Mouse (Mus musculus) heart, embryonic 13.5 days (tissue): Measurements from ENCODE around the gene Lrrc10b. TPM values are rescaled to one million over a fixed set of nuclear protein-coding genes. Genes with fewer than 3 reads are reported as not detected.

Source experiments
- ATAC-seq: fragments of 200-750 bp; cut with Nextera tagmentation; 2 replicates; pipeline ENCODE4 v1.8.0; 2017; ENCODE audit warnings: moderate TSS enrichment; ENCODE audit not compliant: insufficient number of reproducible peaks, low FRiP score, low TSS enrichment; ENCODE audit errors: extremely low read depth
- H3K27ac ChIP-seq: fragments of 300-500 bp; sonication (generic); replicated peaks from 2 replicates; pipeline ENCODE4 v1.5.1; 2015; ENCODE audit warnings: moderate library complexity, mild to moderate bottlenecking, inconsistent platforms
- H3K27me3 ChIP-seq: fragments of 300-500 bp; sonication (generic); replicated peaks from 2 replicates; pipeline ENCODE4 v1.6.1; 2015; ENCODE audit warnings: mild to moderate bottlenecking, inconsistent platforms
- H3K36me3 ChIP-seq: fragments of 300-500 bp; sonication (generic); 2 replicates; pipeline ENCODE4 v1.6.1; 2015; ENCODE audit warnings: mild to moderate bottlenecking, inconsistent platforms
- H3K4me1 ChIP-seq: fragments of 300-500 bp; sonication (generic); 2 replicates; pipeline ENCODE4 v1.6.1; 2015; ENCODE audit warnings: inconsistent platforms
- H3K4me2 ChIP-seq: fragments of 300-500 bp; sonication (generic); 2 replicates; pipeline ENCODE4 v1.6.1; 2015; ENCODE audit warnings: inconsistent platforms, mild to moderate bottlenecking, moderate library complexity
- H3K4me3 ChIP-seq: fragments of 300-500 bp; sonication (generic); 2 replicates; pipeline ENCODE4 v1.5.1; 2015; ENCODE audit warnings: moderate library complexity, mild to moderate bottlenecking, inconsistent platforms
- H3K9ac ChIP-seq: fragments of 300-500 bp; sonication (generic); 2 replicates; pipeline ENCODE4 v1.6.1; 2015; ENCODE audit warnings: inconsistent platforms, mild to moderate bottlenecking, moderate library complexity
- H3K9me3 ChIP-seq: fragments of 300-500 bp; sonication (generic); 2 replicates; pipeline ENCODE4 v1.6.1; 2016; ENCODE audit warnings: inconsistent platforms
- WGBS: fragments of 180-500 bp; shearing (Covaris S2); methylation state at CpG from one replicate; pipeline ENCODE4 v1.1.7; 2015; ENCODE audit warnings: mixed read lengths; 5-methylcytosine and 5-hydroxymethylcytosine counted together
- polyA plus RNA-seq: library from polyadenylated mRNA; unstranded; fragments of >200 nt; fragmentation: Nextera tagmentation; extraction: Ambion mirVana; gene quantifications from 2 replicates; pipeline ENCODE4 v1.2.1, GENCODE M21; 2015

The Lrrc10b gene
- polyA plus RNA-seq: 0.09 and 0.11 TPM in 2 replicates

DNA sequence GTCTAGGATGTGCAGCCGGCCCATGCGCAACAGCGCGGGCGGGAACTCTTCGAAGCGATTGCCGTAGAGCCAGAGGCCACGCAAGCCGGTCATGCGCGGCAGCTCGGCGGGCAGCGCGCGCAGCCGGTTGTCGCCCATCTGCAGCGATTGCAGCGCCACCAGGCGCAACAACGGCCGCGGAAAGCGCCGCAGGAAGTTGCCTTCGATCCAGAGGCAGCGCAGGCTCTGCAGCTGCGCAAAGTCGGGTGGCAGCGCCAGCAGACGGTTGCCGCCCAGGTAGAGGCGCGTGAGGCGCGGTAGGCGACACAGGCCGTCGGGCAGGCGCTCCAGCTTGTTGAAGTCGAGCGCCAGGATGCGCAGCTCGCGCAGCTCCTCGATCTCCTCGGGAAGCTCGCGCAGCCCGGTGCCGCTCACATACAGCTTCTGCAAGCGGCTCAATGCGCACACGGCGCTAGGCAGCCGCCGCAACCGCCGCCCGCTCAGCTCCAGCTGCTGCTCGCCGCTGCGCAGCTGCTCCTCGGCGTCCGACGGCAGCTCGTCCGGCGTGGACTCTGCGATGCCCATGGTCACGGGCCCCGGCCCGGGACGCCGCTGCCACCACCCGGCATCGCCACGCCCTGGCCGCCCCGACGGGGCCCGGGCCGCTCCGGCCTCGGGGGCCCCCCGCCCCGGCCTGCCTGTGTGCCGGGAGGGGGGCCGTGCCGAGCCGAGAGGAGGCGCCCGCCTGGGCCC, at the start of gene Lrrc10b:
Lrrc10b (minus strand) TSS at position 722 of the 732 bp plus-strand sequence.
- Histone ChIP-seq H3K9ac (peak within 1 kb of the TSS; percentile 61), H3K27me3 (peaks cover 99% of the 10 kb centered on the region), H3K4me2 (peak within 1 kb of the TSS; percentile 74), H3K4me1 (peaks cover 26% of the 10 kb centered on the region), H3K4me3 (peak within 1 kb of the TSS; percentile 56), H3K36me3 (no peaks in the 10 kb centered on the region), H3K27ac (no peak within 1 kb of the TSS), H3K9me3 (no peaks in the 10 kb centered on the region)
- WGBS: under 1% methylated on average over 76 of the region's 96 CpGs
- peak; percentile 24; the same call in 1 of the 2 replicates for ATAC-seq

GRCm38 (mm10) chr19:10502571-10502970, 45.3 kb upstream of the Lrrc10b start:
- H3K9me3 ChIP-seq: no peaks in the 10 kb centered on the region
- peaks cover 4% of the 10 kb centered on the region; the same call in 1 of the 2 replicates for H3K4me1 ChIP-seq
- H3K36me3 ChIP-seq: peaks cover 82% of the 10 kb centered on the region
- H3K4me2 ChIP-seq: no peak overlapping the region
- H3K4me3 ChIP-seq: no peak overlapping the region
- no peak overlapping the region for H3K9ac ChIP-seq
- H3K27ac ChIP-seq: no peak overlapping the region
- WGBS: 5% methylated on average over 4 of the region's 4 CpGs
- no peak for ATAC-seq
- no peaks in the 10 kb centered on the region for H3K27me3 ChIP-seq

DNA sequence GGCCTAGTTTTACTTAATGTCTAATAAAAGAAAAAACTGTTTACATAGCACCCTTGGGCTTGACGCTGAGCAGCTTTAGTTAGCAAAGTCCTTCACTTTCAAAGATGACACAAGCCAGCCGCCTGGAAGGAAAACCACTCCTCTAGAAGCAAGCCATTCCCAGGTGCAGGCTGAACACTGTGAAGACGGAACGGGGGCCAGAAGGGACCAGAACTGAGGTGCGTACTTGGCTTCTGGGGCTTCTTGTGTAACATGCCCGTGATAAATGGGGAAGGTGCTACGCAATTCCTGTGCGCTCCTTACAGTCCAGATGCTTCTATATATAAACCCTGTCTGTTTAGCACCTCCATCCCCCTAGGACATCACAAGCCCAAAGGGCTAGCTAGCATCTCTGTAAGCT, 43.3 kb upstream of the Lrrc10b start:
- Histone ChIP-seq H3K9me3 (no peaks in the 10 kb centered on the region), H3K27ac (no peak overlapping the region), H3K4me2 (no peak overlapping the region), H3K4me3 (no peak overlapping the region), H3K9ac (no peak overlapping the region), H3K27me3 (no peaks in the 10 kb centered on the region), H3K36me3 (peaks cover 69% of the 10 kb centered on the region), H3K4me1 (peaks cover 4% of the 10 kb centered on the region; the same call in 1 of the 2 replicates)
- 81% methylated on average over 8 of the region's 8 CpGs for WGBS
- no peak for ATAC-seq

- no peak overlapping the region for H3K27ac ChIP-seq
- H3K9me3 ChIP-seq: no peaks in the 10 kb centered on the region
- H3K36me3 ChIP-seq: peaks cover 41% of the 10 kb centered on the region
- WGBS: 53% methylated on average over 8 of the region's 8 CpGs
- H3K27me3 ChIP-seq: peaks cover 9% of the 10 kb centered on the region
- H3K9ac ChIP-seq: 0 out of 2 replicates have a peak overlapping the region, but pooled peaks have one; percentile 33
- no peak for ATAC-seq
- H3K4me2 ChIP-seq: no peak overlapping the region
- H3K4me1 ChIP-seq: peaks cover 9% of the 10 kb centered on the region
- H3K4me3 ChIP-seq: no peak overlapping the region
Measured at GRCm38 (mm10) chr19:10497512-10498160, 40.4 kb upstream of the Lrrc10b start.

DNA sequence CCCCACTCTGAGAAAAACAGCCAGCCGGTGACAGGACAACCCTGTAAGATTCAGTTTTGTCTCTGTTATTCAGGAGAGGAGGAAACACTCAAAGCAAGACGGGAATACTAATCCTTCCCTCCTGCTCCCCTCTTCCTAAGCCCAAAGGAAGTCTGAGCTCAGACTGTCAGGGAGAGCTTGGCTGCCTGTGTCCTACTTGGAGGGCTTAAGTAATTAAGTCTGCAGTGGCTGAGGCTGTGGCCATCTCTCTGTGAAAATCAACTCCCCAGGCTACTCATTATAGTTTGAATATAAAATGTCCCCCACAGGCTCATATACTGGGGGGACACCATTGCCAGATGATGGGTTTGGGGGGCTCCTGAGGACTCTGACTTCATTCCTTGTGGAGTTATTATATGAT, 39.7 kb upstream of the Lrrc10b start:
- whole genome bisulfite sequencing: 53% methylated on average over 2 of the region's 2 CpGs
- peaks cover 39% of the 10 kb centered on the region for H3K36me3 ChIP-seq
- H3K9ac ChIP-seq: no peak overlapping the region
- H3K4me2 ChIP-seq: no peak overlapping the region
- peaks cover 15% of the 10 kb centered on the region for H3K4me1 ChIP-seq
- H3K9me3 ChIP-seq: no peaks in the 10 kb centered on the region
- no peak for ATAC-seq
- peaks cover 12% of the 10 kb centered on the region for H3K27me3 ChIP-seq
- H3K4me3 ChIP-seq: no peak overlapping the region
- no peak overlapping the region for H3K27ac ChIP-seq

DNA sequence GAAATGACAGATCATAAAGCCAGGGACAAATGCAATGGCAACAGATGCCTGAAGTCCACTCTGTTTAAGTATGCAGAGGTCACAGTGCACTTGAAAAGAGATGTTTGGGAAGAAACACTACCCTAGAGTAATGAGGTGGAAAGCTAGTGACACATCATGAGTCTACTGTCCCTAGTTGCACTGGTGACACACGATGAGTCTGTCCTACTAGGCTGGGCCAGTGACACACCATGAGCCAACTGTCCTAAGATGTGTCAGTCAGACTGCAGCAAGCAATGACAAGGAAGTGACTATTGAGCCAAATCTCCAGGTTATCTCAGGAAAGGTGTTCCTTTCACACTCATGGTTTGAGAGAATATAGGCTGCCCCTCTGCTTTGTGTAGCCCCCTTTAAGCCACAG, 38.4 kb upstream of the Lrrc10b start:
- Histone ChIP-seq H3K9ac (no peak overlapping the region), H3K4me2 (no peak overlapping the region), H3K36me3 (peaks cover 26% of the 10 kb centered on the region), H3K4me1 (peaks cover 16% of the 10 kb centered on the region), H3K27ac (no peak overlapping the region), H3K9me3 (no peaks in the 10 kb centered on the region), H3K27me3 (peaks cover 25% of the 10 kb centered on the region), H3K4me3 (no peak overlapping the region)
- 85% methylated on average over 1 of the region's 1 CpGs for WGBS
- ATAC-seq: no peak

- H3K4me3 ChIP-seq: no peak overlapping the region
- WGBS: 20% methylated on average over 9 of the region's 9 CpGs
- H3K9me3 ChIP-seq: no peaks in the 10 kb centered on the region
- H3K4me1 ChIP-seq: peaks cover 18% of the 10 kb centered on the region
- no peaks in the 10 kb centered on the region for H3K36me3 ChIP-seq
- no peak overlapping the region for H3K27ac ChIP-seq
- no peak overlapping the region for H3K9ac ChIP-seq
- no peak; the same call in 1 of the 2 replicates for ATAC-seq
- no peak overlapping the region for H3K4me2 ChIP-seq
- peaks cover 78% of the 10 kb centered on the region for H3K27me3 ChIP-seq
Measured at GRCm38 (mm10) chr19:10486264-10486738, 29.0 kb upstream of the Lrrc10b start.

- Histone ChIP-seq H3K36me3 (no peaks in the 10 kb centered on the region), H3K4me1 (peaks cover 18% of the 10 kb centered on the region), H3K27ac (no peak within 1 kb of the TSS), H3K4me2 (no peak within 1 kb of the TSS), H3K4me3 (no peak within 1 kb of the TSS), H3K9me3 (no peaks in the 10 kb centered on the region), H3K9ac (no peak within 1 kb of the TSS), H3K27me3 (peaks cover 75% of the 10 kb centered on the region)
- 18% methylated on average over 6 of the region's 6 CpGs for WGBS
- ATAC-seq: no peak
Measured at GRCm38 (mm10) chr19:10482703-10483102, 25.4 kb upstream of the Lrrc10b start, which contains the start of gene Ppp1r32. TSS of gene Ppp1r32 (minus strand) at chr19:10482928.

GRCm38 (mm10) chr19:10479541-10479940, 22.3 kb upstream of the Lrrc10b start:
- peaks cover 77% of the 10 kb centered on the region for H3K27me3 ChIP-seq
- ATAC-seq: no peak
- 39% methylated on average over 4 of the region's 4 CpGs for WGBS

GRCm38 (mm10) chr19:10473779-10474178, 16.5 kb upstream of the Lrrc10b start:
- Histone ChIP-seq H3K36me3 (no peaks in the 10 kb centered on the region), H3K27ac (no peak overlapping the region), H3K4me1 (peaks cover 7% of the 10 kb centered on the region), H3K9me3 (no peaks in the 10 kb centered on the region), H3K9ac (no peak overlapping the region), H3K4me2 (no peak overlapping the region), H3K27me3 (peaks cover 78% of the 10 kb centered on the region), H3K4me3 (no peak overlapping the region)
- WGBS: 16% methylated on average over 6 of the region's 6 CpGs
- no peak for ATAC-seq

More at GRCm38 (mm10) chr19:10479541-10479940, 22.3 kb upstream of the Lrrc10b start:
- no peak overlapping the region for H3K27ac ChIP-seq
- H3K9ac ChIP-seq: no peak overlapping the region
- H3K4me3 ChIP-seq: no peak overlapping the region
- H3K9me3 ChIP-seq: no peaks in the 10 kb centered on the region
- H3K36me3 ChIP-seq: no peaks in the 10 kb centered on the region
- peaks cover 15% of the 10 kb centered on the region for H3K4me1 ChIP-seq
- H3K4me2 ChIP-seq: no peak overlapping the region

GRCm38 (mm10) chr19:10472958-10473357, 15.7 kb upstream of the Lrrc10b start:
- no peak overlapping the region for H3K9ac ChIP-seq
- ATAC-seq: no peak
- H3K4me2 ChIP-seq: no peak overlapping the region
- H3K4me3 ChIP-seq: no peak overlapping the region
- no peaks in the 10 kb centered on the region for H3K36me3 ChIP-seq
- peaks cover 7% of the 10 kb centered on the region for H3K4me1 ChIP-seq
- H3K9me3 ChIP-seq: no peaks in the 10 kb centered on the region
- 73% methylated on average over 3 of the region's 3 CpGs for WGBS
- H3K27ac ChIP-seq: no peak overlapping the region
- peaks cover 72% of the 10 kb centered on the region for H3K27me3 ChIP-seq
